Mouse (Mus musculus) adipocyte (in vitro differentiated cells): ENCODE measurements around the gene Siglecf.

Source experiments
- DNase-seq: peaks from one replicate; pipeline ENCODE4 v3.0.0-alpha.2; 2016; ENCODE audit warnings: low spot score

The Siglecf gene

DNA sequence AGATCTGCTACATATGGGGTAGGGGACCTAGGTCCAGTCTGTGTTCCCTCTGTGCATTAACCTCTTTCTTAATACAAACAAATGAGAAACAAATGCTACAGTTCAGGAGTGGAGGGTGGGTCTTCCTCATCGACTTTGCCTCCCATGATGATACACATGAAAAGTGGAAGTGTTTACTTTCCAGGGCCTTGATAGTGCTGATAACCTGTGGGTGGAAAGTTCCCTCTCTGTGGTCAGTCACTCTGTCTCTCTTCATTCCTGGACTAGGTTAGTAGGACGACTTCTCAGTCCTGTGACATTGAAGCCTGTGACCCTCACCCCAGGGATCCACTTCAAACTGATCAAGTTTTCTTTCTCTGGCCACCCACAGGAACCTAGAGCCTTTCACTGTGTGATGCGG is at the start of gene Siglecf:
Siglecf (plus strand) TSS at position 188 of the 400 bp plus-strand sequence.
- DNase-seq = no peak

DNA sequence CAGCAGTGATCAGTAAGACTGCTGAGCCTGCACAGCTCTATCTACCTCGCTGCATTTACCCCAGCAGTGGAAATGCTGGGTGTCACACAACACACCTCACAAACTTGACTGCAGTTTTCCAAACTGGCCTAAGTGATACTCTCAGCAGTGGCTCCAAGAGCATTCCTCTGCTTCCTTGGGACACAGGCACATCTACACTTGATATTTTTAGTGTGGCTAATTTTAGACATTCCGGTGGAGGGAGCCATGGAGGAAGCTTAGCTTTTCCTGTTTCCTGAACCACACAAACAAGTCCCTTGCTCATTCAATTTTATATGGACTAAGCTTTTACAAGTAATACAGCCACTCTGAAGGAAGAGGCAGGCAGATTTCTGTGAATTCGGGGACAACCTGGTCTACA is 45.9 kb upstream of the Siglecf start:
- DNase-seq = no peak

DNA sequence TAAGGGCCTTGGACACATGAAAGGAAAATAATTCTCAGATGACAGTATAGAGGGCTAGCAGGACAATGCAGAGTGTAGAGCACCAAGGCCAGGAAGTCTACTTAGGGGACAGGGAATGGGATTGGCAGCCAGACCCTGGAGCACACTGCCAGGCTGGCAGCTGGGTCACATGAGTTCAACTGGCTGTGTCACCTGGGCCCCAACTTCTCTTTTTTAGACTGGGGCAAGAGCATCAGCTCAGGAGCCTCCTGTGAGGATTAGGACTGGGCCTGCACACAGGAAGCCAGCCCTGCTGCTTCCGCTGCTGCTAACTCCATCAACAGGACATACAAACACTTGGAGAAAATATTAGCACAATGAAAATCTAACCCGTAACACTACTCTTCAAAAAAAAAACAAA is 42.1 kb upstream of the Siglecf start:
- DNase-seq = no peak

DNA sequence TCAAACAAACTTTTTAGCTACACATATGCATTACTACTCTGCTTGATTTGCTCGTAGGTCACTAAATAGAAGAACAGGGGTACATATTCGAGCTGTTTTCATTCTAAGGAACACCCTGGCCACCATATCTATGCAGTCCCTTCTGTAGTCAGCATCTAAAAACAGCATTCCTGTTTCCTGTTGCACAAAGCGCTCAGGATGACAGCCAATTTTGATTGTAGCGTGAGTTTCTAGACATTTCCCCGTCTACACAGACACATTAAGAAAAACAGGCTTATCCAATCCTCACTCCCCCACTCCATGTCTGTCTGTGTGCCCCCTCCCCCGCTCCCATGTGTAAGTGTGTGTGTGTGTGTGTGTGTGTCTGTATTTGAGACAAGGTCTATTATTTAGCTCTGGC is 39.5 kb upstream of the Siglecf start:
- no peak for DNase-seq

DNA sequence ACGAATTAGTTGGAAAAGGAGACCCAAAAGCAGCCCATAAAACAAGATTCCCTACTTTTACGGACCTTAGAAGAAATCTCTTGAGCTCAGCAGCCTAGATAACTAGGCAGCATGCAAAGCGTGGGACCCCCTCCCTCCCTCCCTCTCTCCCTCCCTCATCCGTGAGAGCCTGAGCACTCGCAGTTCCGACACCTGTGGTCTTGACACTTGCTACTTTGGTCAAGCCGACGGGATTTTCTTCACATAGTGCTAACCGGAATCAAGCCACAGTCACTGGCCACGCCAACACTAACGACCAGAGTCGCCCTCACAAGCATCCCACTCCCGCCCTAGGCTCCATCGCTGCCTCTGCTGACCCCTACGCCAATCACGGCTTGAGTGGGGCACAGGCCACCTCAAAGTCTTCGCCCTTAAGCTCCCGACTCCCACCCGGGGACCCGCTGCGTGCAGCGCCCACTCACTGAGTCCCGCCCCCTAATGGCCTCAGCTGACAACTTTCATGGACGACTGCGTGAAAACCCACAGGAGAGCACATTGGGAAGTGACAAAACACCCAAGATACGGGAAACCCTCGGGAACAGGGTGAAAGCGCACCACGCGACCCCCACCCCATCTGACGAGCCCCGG is 38.6 kb upstream of the Siglecf start:
- DNase-seq = no peak

DNA sequence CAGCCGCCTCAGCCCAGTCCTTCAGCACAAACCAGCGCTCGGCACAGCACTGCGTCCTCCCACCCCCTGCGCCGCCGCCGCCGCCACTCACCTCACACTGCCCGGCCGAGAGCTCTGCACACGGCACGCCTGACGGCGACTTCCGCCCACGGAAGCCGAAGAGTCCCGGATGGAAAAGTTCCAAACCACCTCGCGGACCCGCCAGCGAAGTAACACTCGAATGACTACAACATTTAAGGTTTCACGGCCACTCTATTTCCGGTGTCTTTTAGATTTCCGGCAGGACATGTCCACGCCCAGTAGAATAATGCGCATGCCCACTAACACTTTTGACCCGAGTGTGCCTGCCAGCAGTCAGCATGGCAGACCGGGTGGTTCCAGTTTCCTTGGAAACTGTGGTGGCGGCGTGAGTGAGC is 38.1 kb upstream of the Siglecf start, which contains the start of gene Zfp715:
Zfp715 (minus strand) TSS at position 282 of the 416 bp plus-strand sequence.
- DNase-seq = peak; percentile 96

DNA sequence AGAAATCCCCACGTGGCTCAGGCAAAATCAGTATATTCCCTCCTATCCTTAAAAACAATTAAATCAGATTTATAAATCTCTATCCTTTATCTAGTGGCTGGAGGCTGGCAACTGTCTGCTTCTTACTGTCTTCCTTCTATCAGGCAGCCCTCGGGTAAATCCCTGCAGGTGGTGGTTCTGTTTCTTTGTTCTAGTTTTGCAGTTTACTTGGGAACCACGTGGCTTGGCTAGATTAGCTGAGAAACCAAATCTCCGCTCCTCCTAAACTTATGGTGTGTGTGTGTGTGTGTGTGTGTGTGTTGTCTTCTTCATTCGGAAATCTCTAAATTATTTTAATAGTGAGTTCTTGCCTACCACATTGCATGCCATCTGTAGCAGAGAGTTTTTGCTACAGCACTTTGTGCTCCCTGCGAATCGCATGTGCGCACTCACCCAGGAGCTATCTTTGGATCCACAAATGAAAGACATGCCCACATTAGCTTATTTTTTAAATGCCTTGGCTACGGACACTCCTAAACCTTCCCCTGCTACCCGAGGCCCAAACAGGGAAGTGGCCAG is 24.8 kb upstream of the Siglecf start:
- DNase-seq = no peak

DNA sequence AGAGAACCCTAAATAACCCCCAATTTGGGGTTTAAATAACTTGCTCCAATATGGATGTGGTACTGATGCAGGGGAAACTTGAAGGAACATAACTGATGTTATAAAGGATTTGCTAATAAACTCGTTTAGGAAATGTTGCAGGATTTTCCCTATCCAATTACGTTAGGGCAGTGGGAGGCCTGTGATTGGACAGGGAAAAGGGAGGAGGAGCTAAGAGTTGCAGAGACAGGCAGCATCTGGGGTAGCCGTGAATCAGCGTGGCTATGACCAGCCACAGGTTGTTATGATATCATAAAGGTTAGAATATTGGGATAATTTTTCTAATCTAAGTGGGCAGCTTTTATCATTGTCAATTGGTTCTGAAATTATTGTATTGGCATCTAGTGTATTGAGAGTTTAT is 23.0 kb upstream of the Siglecf start:
- DNase-seq = no peak

DNA sequence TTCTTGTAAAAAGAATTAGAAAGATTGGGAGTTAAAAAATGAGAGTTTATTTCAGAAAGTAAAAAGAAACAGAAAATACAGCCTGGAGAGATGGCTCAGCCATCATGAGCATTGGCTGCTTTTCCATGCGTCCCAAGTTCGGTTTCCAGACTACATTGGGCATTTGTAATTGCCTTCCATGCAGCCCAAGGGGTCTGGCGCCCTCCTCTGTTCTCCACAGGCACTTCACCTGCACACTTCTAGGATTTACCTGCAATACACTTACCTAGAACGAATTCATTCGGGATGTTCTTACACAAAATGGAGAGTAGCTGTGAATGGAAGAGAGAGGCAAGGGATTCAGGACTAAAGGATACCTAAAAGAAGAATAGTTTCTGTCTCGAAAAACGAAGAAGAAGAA is 17.9 kb upstream of the Siglecf start:
- no peak for DNase-seq

DNA sequence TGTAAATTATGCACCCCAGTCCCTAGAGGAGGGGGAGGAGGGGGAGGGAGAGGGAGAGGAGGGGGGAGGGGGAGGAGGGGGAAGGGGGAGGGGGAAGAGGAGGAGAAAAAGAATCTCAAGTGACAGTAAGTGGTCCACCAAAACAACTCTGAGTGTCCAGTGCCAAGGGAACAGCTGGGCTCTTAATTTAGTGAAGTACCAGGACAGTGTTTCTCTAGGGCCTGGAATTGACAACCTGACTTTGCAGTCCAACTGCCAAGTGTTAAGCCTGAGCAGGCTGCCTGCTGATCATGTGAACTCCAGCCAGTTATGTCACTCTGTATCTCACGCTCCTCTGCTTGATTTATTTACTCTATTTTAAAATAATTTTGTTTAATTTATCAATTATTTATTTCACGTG is 17.2 kb upstream of the Siglecf start:
- no peak for DNase-seq

DNA sequence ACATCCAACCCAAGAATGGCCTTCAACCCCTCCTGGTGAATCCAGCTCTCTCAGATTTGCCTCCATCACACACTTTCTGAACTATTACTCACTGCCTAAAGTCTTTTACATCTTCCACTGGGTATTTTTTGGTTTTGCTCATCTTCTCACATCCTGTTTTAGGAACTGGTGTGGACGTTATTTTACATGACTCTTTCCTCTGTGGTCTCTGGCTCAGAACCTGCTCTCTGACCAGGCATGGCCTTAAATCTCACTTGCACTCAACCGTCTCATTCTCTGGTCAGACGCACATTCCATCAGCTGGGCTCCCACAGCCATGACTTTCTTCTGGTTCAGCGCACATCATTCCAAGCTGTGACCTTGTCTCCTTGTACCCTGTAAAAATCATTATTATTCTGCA is 10.4 kb upstream of the Siglecf start:
- DNase-seq = no peak

DNA sequence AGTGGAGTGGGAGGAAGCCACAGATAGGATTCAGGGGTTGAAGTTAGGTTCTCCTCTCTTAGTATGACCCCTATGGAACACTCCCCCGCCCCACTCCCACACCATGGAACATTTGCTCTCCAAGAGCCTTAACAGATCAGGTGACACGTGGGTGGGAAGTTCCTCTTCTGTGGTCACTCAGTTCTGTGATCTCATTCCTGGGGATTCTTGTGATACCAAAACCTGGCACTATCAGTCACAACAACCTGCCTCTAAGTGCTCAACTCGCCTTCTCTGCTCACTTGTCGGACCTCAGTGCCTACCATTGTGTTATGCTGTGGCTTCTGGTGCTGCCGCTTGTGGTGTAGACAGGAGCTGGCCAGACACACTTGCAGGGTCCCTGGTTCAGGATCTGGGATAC is 8.0 kb upstream of the Siglecf start:
- DNase-seq = no peak

DNA sequence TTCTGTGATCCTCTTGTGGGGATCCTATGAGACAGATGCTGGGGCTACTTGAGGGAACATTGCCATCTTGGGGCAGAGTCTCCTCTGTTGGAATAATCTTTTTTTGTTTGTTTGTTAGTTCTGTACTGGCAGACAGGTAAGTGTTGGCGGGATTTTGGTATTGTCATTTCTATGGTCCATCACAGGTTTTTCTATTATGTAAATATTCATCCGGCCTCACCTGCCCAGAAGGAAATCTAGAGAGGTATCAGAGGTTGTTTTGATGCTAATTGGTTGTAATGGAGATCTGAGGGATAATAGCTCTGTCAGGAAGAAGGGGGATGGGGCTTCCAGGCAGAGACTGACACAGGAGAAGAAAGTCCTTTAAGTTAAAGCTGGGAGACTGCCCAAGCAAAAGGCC is 7.1 kb upstream of the Siglecf start:
- no peak for DNase-seq

DNA sequence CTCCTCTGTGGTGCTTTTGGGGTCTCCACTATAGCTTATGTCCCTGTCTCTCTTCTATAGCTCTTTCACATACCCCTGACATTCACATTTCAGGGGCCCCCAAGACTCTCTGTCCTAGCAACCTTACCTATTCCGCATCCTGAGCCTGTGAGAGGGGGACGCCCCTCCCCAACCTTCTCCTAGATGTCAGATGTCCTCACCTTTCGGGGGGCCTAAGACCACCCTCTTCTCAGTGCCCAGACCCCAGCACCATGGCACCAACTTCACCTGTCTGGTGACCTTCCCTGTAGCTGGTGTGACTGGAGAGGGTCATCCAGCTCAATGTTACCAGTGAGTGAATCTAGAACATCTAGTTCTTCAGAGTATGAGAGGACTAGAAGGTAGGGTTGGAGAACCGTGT is 6.7 kb upstream of the Siglecf start:
- no peak for DNase-seq

DNA sequence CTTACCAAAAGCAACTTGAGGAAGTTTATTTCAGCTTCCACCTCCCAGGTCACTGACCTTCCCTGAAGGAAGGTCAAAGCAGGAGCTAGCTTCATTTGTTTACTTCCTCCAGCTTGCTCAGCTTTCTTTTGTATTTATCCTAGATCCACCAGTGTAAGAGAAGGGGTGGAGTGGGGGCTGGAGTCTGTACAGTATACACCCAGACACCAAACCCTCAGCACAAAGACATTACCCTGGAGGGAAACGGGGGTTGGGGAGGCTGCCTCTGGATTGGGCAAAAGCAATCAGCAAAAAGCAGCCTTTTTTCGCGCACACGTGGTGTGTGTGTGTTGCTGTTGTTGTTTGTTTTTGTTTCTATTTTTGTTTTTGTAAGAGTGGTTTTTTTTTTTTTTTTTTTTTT is 5.0 kb upstream of the Siglecf start:
- no peak for DNase-seq

DNA sequence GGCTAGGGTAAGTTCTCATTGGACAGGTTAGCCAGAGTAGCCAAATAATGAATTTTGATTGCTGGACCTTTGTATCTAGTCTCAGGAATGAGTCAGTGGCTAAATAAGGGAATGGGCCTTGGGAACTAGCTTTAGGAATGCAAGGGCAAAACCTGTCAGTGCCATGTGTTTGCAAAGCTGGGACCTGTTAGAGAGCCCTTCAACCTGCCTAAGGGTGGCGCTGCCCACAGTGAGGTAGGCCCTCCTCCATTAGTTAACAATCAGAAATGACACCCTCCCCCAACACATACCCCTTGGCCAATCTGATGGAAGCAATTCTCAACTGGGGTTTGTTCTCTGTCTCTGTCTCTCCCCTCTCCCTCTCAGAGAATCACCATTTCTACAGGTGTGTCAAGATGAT is 4.6 kb upstream of the Siglecf start:
- DNase-seq = no peak

DNA sequence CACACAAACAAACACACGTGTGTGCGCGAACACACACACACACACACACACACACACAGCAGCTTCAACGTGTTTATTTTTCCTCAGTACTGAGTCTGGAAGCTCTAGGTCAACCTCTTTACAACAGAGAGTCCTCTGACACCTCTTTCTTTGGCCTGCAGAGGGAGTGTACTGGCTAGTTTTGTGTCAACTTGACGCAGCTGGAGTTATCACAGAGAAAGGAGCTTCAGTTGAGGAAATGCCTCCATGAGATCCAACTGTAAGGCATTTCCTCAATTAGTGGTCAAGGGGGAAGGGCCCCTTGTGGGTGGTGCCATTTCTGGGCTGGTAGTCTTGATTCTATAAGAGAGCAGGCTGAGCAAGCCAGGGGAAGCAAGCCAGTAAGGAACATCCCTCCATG is 1.5 kb upstream of the Siglecf start:
- DNase-seq = peak; percentile 20

DNA sequence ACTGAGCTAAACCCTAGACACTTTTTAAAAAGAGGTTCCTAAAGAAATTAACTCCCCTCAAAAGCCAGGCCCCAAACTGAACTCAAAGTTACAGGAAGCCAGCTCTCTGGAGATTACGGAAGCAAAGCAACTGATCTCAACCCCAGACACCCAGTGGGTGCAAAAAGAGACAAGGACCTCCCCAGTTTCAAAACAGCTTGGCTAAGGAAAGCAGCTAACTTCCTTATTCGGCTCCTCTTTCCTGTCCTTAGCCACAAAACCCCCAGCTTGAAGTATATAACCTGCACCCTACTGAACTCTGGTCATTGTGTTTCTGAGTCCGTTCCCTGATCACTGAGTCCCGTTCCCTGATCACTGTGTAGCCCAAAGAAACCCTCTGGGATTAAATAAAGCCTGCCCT is 2.0 kb downstream of the Siglecf start:
- no peak for DNase-seq

DNA sequence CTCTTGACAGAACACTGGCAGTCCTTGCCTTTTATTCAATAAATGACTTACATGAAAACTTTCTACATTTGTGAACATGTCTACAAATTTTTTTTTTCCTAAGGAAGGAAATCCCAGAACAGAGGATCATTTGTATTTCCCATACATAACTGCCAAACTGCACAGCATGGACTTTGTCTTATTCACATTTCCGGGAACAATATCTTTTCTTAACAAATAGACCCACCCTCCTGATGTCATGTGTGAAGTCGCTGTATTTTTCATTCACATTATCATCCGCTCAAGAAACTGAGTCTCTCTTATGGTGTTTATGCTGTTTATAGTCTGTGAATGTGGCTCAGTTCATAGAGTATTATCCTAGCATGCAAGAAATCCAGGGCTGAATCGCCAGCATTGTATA is 2.6 kb downstream of the Siglecf start:
- no peak for DNase-seq

DNA sequence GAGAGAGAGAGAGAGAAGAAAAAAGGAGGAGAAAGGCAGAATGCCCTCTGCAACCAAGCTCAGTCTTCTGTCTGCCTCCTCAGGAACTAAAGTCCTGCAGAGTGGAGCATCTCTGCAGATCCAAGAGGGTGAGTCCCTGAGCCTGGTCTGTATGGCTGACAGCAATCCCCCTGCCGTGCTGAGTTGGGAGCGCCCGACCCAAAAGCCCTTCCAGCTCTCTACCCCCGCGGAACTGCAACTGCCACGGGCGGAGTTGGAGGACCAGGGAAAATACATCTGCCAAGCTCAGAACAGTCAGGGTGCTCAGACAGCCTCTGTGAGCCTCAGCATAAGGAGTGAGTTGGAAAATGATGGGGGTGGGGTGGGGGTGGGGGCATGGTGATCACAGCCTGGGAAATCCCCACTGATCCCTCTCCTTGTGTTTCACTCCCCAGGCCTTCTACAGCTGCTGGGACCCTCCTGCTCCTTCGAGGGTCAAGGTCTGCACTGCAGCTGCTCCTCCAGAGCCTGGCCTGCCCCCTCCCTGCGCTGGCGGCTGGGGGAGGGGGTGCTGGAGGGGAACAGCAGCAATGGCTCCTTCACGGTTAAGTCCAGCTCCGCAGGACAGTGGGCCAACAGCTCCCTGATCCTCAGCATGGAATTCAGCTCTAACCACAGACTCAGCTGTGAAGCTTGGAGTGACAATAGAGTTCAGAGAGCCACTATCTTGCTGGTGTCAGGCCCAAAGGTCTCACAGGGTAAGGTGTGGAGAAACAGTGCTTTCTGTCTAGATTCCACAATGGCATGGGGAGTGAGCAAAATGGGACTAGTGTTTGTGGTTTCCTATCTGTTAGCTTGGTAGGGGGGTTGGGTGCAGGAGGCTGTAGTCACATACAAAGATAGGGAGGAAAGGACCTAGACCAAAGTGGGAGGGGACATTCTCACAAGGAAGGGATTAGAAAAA is 4.0 kb downstream of the Siglecf start:
- DNase-seq = no peak

DNA sequence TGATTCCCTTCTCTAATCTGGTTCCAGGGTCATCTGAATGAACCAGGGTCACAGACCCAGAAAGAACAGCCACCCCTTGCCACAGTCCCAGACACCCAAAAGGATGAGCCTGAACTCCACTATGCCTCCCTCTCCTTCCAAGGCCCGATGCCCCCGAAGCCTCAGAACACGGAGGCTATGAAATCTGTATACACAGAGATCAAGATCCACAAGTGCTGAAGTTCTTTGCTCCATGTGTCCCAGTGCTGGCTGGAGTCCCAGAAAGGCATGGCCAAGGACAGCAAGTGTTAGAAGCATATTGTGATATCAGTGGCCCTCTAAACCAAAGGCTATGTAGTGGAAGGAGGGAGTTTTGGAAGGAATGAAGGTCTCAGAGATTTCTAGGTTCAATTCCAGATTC is 7.4 kb downstream of the Siglecf start:
- peak; percentile 13 for DNase-seq

DNA sequence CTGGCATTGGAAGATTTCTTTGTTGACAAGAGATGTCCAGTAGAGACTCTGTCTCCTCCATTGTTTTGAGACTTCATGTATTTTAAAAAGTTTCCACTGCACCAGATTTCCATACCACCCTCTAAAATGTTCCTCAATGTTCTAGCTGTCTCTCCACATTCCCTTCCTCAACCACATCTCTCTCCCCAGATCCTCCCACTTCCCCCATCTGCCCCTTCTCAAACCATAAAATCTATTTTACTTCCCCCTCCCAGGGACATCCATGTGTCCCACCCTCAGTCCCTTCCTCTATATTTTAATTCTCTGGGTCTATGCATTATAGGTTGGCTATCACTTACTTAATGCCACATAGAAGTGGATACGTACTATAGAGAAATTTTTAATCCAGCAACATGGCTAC is 10.3 kb downstream of the Siglecf start:
- DNase-seq = no peak

DNA sequence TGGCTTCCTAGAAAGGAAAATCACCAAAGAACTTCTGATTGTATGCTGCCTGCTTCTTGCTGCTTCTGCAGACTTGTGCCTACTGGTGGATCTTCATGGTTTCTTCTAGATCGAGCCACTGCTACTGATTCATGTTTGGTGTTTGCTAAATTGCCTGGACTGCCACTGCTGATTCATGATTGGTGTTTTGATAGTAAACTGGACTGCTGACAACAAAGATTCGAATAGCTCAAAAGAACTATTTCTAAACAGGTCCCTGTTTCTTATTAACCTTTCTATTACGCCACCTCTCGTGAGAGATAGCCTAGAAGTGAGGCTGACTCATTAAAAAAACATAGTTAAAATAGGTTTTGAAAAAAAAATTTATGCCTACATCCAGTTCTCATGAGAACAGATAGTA is 10.9 kb downstream of the Siglecf start:
- no peak for DNase-seq
